Mouse (Mus musculus) heart, embryonic 10.5 days (tissue): ENCODE data around the gene Lnpep. TPM values are rescaled to one million over a fixed set of nuclear protein-coding genes. Genes with fewer than 3 reads are reported as not detected.
"Not testable (repeated sequence)": the region's sequence is repeated elsewhere in the genome, so short reads cannot be mapped to it uniquely, and the experiment has no call there.

ENCODE experiments used
- DNase-seq: peaks from one replicate; pipeline ENCODE4 v3.0.0-alpha.2; 2017; ENCODE audit warnings: low spot score
- H3K27ac ChIP-seq: fragments of 300-500 bp; sonication (generic); 2 replicates; pipeline ENCODE4 v1.5.1; 2016; ENCODE audit warnings: mild to moderate bottlenecking
- H3K27me3 ChIP-seq: fragments of 300-500 bp; sonication (generic); 2 replicates; pipeline ENCODE4 v1.6.1; 2016; ENCODE audit warnings: mild to moderate bottlenecking; ENCODE audit not compliant: poor library complexity, insufficient read depth, severe bottlenecking
- H3K36me3 ChIP-seq: fragments of 300-500 bp; sonication (generic); 2 replicates; pipeline ENCODE4 v1.6.1; 2016; ENCODE audit warnings: mild to moderate bottlenecking, moderate library complexity
- H3K4me1 ChIP-seq: fragments of 300-500 bp; sonication (generic); 2 replicates; pipeline ENCODE4 v1.6.1; 2016; ENCODE audit warnings: mild to moderate bottlenecking
- H3K4me3 ChIP-seq: fragments of 300-500 bp; sonication (generic); 2 replicates; pipeline ENCODE4 v1.5.1; 2016; ENCODE audit warnings: mild to moderate bottlenecking, moderate library complexity
- H3K9me3 ChIP-seq: fragments of 300-500 bp; sonication (generic); 2 replicates; pipeline ENCODE4 v1.6.1; 2016; ENCODE audit warnings: mild to moderate bottlenecking, moderate library complexity
- WGBS: fragments of 180-500 bp; shearing (Covaris S2); methylation state at CpG from one replicate; pipeline ENCODE4 v1.1.7; 2016; 5-methylcytosine and 5-hydroxymethylcytosine counted together
- polyA plus RNA-seq: library from polyadenylated mRNA; unstranded; fragments of >200 nt; fragmentation: Nextera tagmentation; extraction: Ambion mirVana; gene quantifications from 2 replicates; pipeline ENCODE4 v1.2.1, GENCODE M21; 2016

The Lnpep gene
- polyA plus RNA-seq, 1 experiment from 2014 or later: 8.7 TPM

GRCm38 (mm10) chr17:17531338-17531737 is 93.5 kb downstream of the Lnpep start:
- H3K27ac ChIP-seq: no peak overlapping the region
- no peaks in the 10 kb centered on the region for H3K4me1 ChIP-seq
- DNase-seq: no peak
- no peak overlapping the region for H3K4me3 ChIP-seq
- H3K36me3 ChIP-seq: peaks cover 65% of the 10 kb centered on the region
- H3K9me3 ChIP-seq: no peaks in the 10 kb centered on the region
- no peaks in the 10 kb centered on the region for H3K27me3 ChIP-seq

- 69% methylated on average over 4 of the region's 4 CpGs for WGBS
- no peaks in the 10 kb centered on the region for H3K9me3 ChIP-seq
- no peaks in the 10 kb centered on the region for H3K36me3 ChIP-seq
- H3K27me3 ChIP-seq: no peaks in the 10 kb centered on the region
- no peaks in the 10 kb centered on the region for H3K4me1 ChIP-seq
- H3K4me3 ChIP-seq: no peak overlapping the region
- no peak for DNase-seq
- no peak overlapping the region for H3K27ac ChIP-seq
Measured at GRCm38 (mm10) chr17:17516384-17517016, 108.3 kb downstream of the Lnpep start.

- WGBS: 77% methylated on average over 10 of the region's 10 CpGs
- no peaks in the 10 kb centered on the region for H3K4me1 ChIP-seq
- no peaks in the 10 kb centered on the region for H3K36me3 ChIP-seq
- no peaks in the 10 kb centered on the region for H3K9me3 ChIP-seq
- no peak overlapping the region for H3K27ac ChIP-seq
- H3K27me3 ChIP-seq: no peaks in the 10 kb centered on the region
- H3K4me3 ChIP-seq: no peak overlapping the region
- DNase-seq: no peak
Measured at GRCm38 (mm10) chr17:17506677-17507076, 118.2 kb downstream of the Lnpep start.

GRCm38 (mm10) chr17:17499278-17499677 is 125.6 kb downstream of the Lnpep start:
- Histone ChIP-seq H3K27ac (no peak overlapping the region), H3K36me3 (no peaks in the 10 kb centered on the region), H3K4me3 (no peak overlapping the region), H3K4me1 (no peaks in the 10 kb centered on the region), H3K9me3 (no peaks in the 10 kb centered on the region), H3K27me3 (no peaks in the 10 kb centered on the region)
- no peak for DNase-seq
- 43% methylated on average over 3 of the region's 3 CpGs for WGBS

- Histone ChIP-seq H3K36me3 (no peaks in the 10 kb centered on the region), H3K27ac (no peak overlapping the region), H3K9me3 (no peaks in the 10 kb centered on the region), H3K4me3 (no peak overlapping the region), H3K4me1 (no peaks in the 10 kb centered on the region), H3K27me3 (no peaks in the 10 kb centered on the region)
- no peak for DNase-seq
- 44% methylated on average over 1 of the region's 1 CpGs for WGBS
Measured at GRCm38 (mm10) chr17:17498848-17499247, 126.0 kb downstream of the Lnpep start.

- no peaks in the 10 kb centered on the region for H3K4me1 ChIP-seq
- H3K4me3 ChIP-seq: no peak overlapping the region
- no peaks in the 10 kb centered on the region for H3K36me3 ChIP-seq
- H3K27ac ChIP-seq: no peak overlapping the region
- 91% methylated on average over 7 of the region's 7 CpGs for WGBS
- no peak for DNase-seq
- no peaks in the 10 kb centered on the region for H3K9me3 ChIP-seq
- no peaks in the 10 kb centered on the region for H3K27me3 ChIP-seq
Measured at GRCm38 (mm10) chr17:17496730-17497129, 128.1 kb downstream of the Lnpep start.

- H3K36me3 ChIP-seq, H3K4me1 ChIP-seq, H3K9me3 ChIP-seq, H3K27me3 ChIP-seq, DNase-seq, H3K4me3 ChIP-seq, H3K27ac ChIP-seq: not testable (repeated sequence)
Measured at GRCm38 (mm10) chr17:17496234-17496633, 128.6 kb downstream of the Lnpep start.

GRCm38 (mm10) chr17:17492116-17492515 is 132.7 kb downstream of the Lnpep start:
- 0 out of 2 replicates have a peak, but pooled peaks cover 6% of the 10 kb centered on the region for H3K4me1 ChIP-seq
- DNase-seq: no peak
- no peaks in the 10 kb centered on the region for H3K36me3 ChIP-seq
- H3K27ac ChIP-seq: no peak overlapping the region
- no peaks in the 10 kb centered on the region for H3K27me3 ChIP-seq
- H3K9me3 ChIP-seq: no peaks in the 10 kb centered on the region
- H3K4me3 ChIP-seq: no peak overlapping the region
- WGBS: 90% methylated on average over 8 of the region's 8 CpGs

GRCm38 (mm10) chr17:17491622-17492001 is 133.2 kb downstream of the Lnpep start:
- Histone ChIP-seq H3K4me1 (0 out of 2 replicates have a peak, but pooled peaks cover 6% of the 10 kb centered on the region), H3K36me3 (no peaks in the 10 kb centered on the region), H3K9me3 (no peaks in the 10 kb centered on the region), H3K4me3 (no peak overlapping the region), H3K27ac (0 out of 2 replicates have a peak overlapping the region, but pooled peaks have one; percentile 19), H3K27me3 (no peaks in the 10 kb centered on the region)
- no peak for DNase-seq
- 74% methylated on average over 7 of the region's 7 CpGs for WGBS

- H3K4me1 ChIP-seq: 0 out of 2 replicates have a peak, but pooled peaks cover 6% of the 10 kb centered on the region
- H3K4me3 ChIP-seq: no peak overlapping the region
- 0 out of 2 replicates have a peak overlapping the region, but pooled peaks have one; percentile 19 for H3K27ac ChIP-seq
- H3K27me3 ChIP-seq: no peaks in the 10 kb centered on the region
- DNase-seq: no peak
- no peaks in the 10 kb centered on the region for H3K36me3 ChIP-seq
- no peaks in the 10 kb centered on the region for H3K9me3 ChIP-seq
- WGBS: 43% methylated on average over 12 of the region's 15 CpGs
Measured at GRCm38 (mm10) chr17:17490820-17491621, 133.8 kb downstream of the Lnpep start.

GRCm38 (mm10) chr17:17485789-17486188 is 139.1 kb downstream of the Lnpep start:
- Histone ChIP-seq H3K4me1 (no peaks in the 10 kb centered on the region), H3K9me3 (no peaks in the 10 kb centered on the region), H3K4me3 (no peak overlapping the region), H3K27me3 (no peaks in the 10 kb centered on the region), H3K27ac (no peak overlapping the region), H3K36me3 (no peaks in the 10 kb centered on the region)
- 69% methylated on average over 2 of the region's 2 CpGs for WGBS
- DNase-seq: no peak
